Mouse (Mus musculus) midbrain, embryonic 15.5 days (tissue): ENCODE data around the gene Gad1. TPM values are rescaled to one million over a fixed set of nuclear protein-coding genes. Genes with fewer than 3 reads are reported as not detected.
A peak's percentile ranks its signal among the peaks of the same experiment; 100 is the strongest.

ENCODE experiments used
- ATAC-seq: fragments of 200-750 bp; cut with Nextera tagmentation; replicated peaks from 2 replicates; pipeline ENCODE4 v1.8.0; 2017; ENCODE audit warnings: moderate TSS enrichment
- H3K27ac ChIP-seq: fragments of 300-500 bp; sonication (generic); 2 replicates; pipeline ENCODE4 v1.5.1; 2015; ENCODE audit warnings: mild to moderate bottlenecking, inconsistent platforms
- H3K27me3 ChIP-seq: fragments of 300-500 bp; sonication (generic); replicated peaks from 2 replicates; pipeline ENCODE4 v1.6.1; 2015; ENCODE audit warnings: inconsistent platforms
- H3K36me3 ChIP-seq: fragments of 300-500 bp; sonication (generic); replicated peaks from 2 replicates; pipeline ENCODE4 v1.6.1; 2015; ENCODE audit warnings: inconsistent platforms
- H3K4me1 ChIP-seq: fragments of 300-500 bp; sonication (generic); 2 replicates; pipeline ENCODE4 v1.6.1; 2015; ENCODE audit warnings: inconsistent platforms
- H3K4me2 ChIP-seq: fragments of 300-500 bp; sonication (generic); 2 replicates; pipeline ENCODE4 v1.6.1; 2015; ENCODE audit warnings: inconsistent platforms, mild to moderate bottlenecking, moderate library complexity
- H3K4me3 ChIP-seq: fragments of 300-500 bp; sonication (generic); 2 replicates; pipeline ENCODE4 v1.5.1; 2015; ENCODE audit warnings: mild to moderate bottlenecking, inconsistent platforms
- H3K9ac ChIP-seq: fragments of 300-500 bp; sonication (generic); 2 replicates; pipeline ENCODE4 v1.6.1; 2015; ENCODE audit warnings: mild to moderate bottlenecking, inconsistent platforms
- H3K9me3 ChIP-seq: fragments of 300-500 bp; sonication (generic); 2 replicates; pipeline ENCODE4 v1.6.1; 2016; ENCODE audit warnings: inconsistent platforms
- WGBS: fragments of 180-500 bp; shearing (Covaris S2); methylation state at CpG from one replicate; pipeline ENCODE4 v1.1.7; 2015; ENCODE audit warnings: mixed read lengths; 5-methylcytosine and 5-hydroxymethylcytosine counted together
- polyA plus RNA-seq: library from polyadenylated mRNA; unstranded; fragments of >200 nt; fragmentation: Nextera tagmentation; extraction: Ambion mirVana; gene quantifications from 2 replicates; pipeline ENCODE4 v1.2.1, GENCODE M21; 2015

Gene Gad1
- polyA plus RNA-seq, 1 experiment from 2014 or later: 128 TPM

DNA sequence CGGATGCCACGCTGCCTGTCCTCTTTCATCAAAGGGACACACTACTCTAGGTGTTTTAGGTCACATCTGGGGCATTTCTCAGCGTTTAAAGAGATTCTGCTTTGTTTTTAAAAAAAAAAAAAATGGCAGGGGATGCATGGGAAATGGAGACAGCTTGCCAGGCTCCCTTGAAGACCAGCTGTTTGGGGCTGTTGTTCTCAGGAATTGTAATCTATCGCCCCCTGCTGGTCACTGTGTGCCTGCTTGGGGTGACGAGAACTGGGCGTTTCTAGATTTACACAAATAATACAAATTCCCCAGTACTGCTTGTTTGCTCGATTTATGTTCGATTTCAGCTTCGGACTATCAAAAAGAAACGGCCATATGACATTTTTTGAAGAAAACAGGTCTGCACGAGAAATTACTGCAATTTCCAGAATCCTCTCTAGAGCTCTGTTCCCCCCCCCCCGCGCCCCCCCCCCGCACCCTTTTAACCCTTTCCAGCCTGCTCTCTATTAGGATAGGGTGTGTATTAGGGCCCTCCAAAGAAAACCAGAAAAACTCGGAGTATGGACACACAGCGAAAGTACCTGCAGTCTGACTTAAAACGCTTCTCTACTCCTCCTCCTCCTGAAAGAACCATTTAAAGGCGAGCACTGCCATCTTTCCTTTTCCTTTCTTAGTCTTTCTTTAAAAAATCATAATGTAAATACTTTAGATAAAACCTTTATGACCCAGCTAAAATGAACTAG is 5.4 kb downstream of the Gad1 start:
- no peak overlapping the region for H3K9ac ChIP-seq
- 4% methylated on average over 17 of the region's 18 CpGs for WGBS
- H3K9me3 ChIP-seq: no peaks in the 10 kb centered on the region
- H3K36me3 ChIP-seq: no peaks in the 10 kb centered on the region
- peaks cover 14% of the 10 kb centered on the region for H3K4me1 ChIP-seq
- peak overlapping the region; percentile 91 for H3K27ac ChIP-seq
- peak overlapping the region; percentile 55 for H3K4me2 ChIP-seq
- ATAC-seq: peak; percentile 61; the same call in 1 of the 2 replicates
- peak overlapping the region; percentile 32 for H3K4me3 ChIP-seq
- H3K27me3 ChIP-seq: peaks cover 13% of the 10 kb centered on the region

DNA sequence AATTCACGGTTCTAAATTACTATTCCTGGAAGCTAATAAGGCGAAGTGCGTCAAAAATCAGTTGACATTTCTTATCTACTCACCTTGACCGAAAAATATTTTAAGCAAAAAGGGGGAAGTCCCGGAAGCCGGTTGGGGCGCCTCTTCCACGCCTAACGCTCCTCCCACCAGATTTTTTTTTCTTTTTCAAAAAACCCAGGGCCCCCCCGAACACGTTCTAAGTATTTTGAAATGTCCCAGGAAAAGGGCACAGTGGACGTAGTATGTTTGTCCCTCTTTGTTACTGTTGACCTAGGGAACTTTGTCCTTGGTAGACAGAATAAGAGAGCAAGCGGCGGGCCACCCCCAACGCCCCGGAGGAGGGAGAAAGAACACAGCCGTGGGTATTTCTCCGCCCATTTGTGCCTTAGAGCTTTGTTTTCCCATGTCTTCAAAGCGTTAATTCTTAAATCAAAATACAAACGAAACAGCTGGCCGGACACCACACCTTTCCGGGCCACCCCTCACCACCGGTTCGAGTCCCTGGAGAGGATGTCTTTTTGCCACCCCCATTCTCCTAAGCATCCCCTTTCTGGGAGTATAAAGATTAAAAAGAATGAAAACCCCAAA is 6.1 kb downstream of the Gad1 start:
- Histone ChIP-seq H3K36me3 (no peaks in the 10 kb centered on the region), H3K4me3 (peak overlapping the region; percentile 32), H3K9ac (0 out of 2 replicates have a peak overlapping the region, but pooled peaks have one; percentile 9), H3K27ac (peak overlapping the region; percentile 91), H3K4me1 (peaks cover 16% of the 10 kb centered on the region), H3K27me3 (peaks cover 18% of the 10 kb centered on the region), H3K9me3 (no peaks in the 10 kb centered on the region), H3K4me2 (peak overlapping the region; percentile 55)
- ATAC-seq: no peak
- WGBS: 9% methylated on average over 24 of the region's 24 CpGs

DNA sequence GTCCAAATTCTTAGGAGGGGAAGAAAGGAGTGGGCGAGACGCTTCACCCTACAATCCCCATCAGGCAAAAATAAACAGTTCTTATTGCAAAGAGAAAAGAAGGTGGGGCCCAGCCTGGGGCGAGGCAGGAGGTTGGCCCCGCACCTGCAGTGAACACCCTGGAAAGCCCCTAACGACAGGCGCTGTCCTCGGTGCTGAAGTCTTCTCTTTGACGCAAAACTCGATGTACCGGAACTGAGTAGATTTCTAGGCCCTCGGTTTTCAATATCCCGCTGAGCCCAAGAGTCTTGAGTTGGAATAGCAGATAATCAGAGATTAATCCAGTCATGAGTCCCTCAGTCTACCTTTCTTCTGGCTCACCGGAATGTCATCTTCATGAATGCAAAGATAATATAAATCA is 6.6 kb downstream of the Gad1 start:
- Histone ChIP-seq H3K4me1 (peaks cover 17% of the 10 kb centered on the region), H3K9ac (no peak overlapping the region), H3K27ac (peak overlapping the region; percentile 91), H3K4me3 (peak overlapping the region; percentile 32), H3K36me3 (no peaks in the 10 kb centered on the region), H3K4me2 (peak overlapping the region; percentile 55), H3K27me3 (peaks cover 19% of the 10 kb centered on the region), H3K9me3 (no peaks in the 10 kb centered on the region)
- WGBS: 1% methylated on average over 13 of the region's 13 CpGs
- no peak for ATAC-seq

- H3K4me1 ChIP-seq: peaks cover 24% of the 10 kb centered on the region
Observed at GRCm38 (mm10) chr2:70561077-70561795, 8.4 kb downstream of the Gad1 start.

DNA sequence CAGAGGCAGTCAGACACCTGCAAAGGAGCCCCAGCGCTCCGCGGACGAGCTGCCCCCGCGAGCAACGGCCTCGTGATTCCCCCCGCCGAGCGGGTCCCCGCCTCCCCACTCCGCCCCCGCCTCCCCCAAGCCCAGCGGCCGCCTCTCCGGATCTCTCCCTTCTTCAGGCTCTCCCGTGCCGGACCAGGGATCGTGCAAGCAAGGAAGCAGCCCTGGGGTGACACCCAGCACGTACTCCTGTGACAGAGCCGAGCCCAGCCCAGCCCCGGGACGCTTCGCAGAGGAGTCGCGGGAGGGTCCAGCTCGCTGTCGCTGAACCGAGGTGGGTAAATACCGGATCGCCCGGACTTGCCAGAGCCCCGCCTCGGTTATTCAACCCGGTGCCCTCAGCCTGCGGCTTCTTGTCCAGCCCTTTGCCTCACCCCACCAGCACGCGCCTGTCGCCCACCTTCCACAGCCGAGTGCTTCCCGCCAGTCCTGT is 9.2 kb downstream of the Gad1 start:
- ATAC-seq: peak; percentile 28
- H3K36me3 ChIP-seq: no peaks in the 10 kb centered on the region
- H3K9ac ChIP-seq: peak overlapping the region; percentile 59
- H3K4me1 ChIP-seq: peaks cover 31% of the 10 kb centered on the region
- H3K4me2 ChIP-seq: peak overlapping the region; percentile 55
- 3% methylated on average over 41 of the region's 42 CpGs for WGBS
- H3K4me3 ChIP-seq: peak overlapping the region; percentile 49
- H3K9me3 ChIP-seq: no peaks in the 10 kb centered on the region
- peaks cover 36% of the 10 kb centered on the region for H3K27me3 ChIP-seq
- H3K27ac ChIP-seq: peak overlapping the region; percentile 91

More at GRCm38 (mm10) chr2:70561077-70561795, 8.4 kb downstream of the Gad1 start:
- H3K4me2 ChIP-seq: peak overlapping the region; percentile 55
- H3K9me3 ChIP-seq: no peaks in the 10 kb centered on the region
- peak; percentile 53 for ATAC-seq
- H3K27ac ChIP-seq: peak overlapping the region; percentile 91
- H3K9ac ChIP-seq: peak overlapping the region; percentile 59
- H3K4me3 ChIP-seq: peak overlapping the region; percentile 49
- H3K27me3 ChIP-seq: peaks cover 34% of the 10 kb centered on the region
- 1% methylated on average over 29 of the region's 29 CpGs for WGBS
- H3K36me3 ChIP-seq: no peaks in the 10 kb centered on the region

DNA sequence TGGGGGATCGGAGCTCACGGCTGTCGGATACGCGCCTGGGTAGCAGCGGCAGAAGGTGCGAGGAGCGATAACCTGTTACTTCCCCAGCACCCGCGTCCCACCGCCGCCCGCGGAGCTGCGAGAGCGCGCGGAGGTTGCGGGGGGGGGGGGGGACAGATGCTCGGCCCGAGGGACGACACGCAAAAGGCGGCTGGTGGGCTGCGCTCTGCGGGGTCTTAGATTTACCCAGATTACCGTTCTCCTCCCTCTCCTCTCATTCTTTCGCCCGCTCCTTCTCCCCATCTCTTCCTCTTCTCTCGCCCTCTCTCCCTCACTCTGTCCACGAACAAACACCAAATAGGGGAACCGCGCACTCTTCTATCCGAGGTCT is 9.7 kb downstream of the Gad1 start:
- ATAC-seq: no peak
- H3K36me3 ChIP-seq: no peaks in the 10 kb centered on the region
- peak overlapping the region; percentile 59 for H3K9ac ChIP-seq
- peak overlapping the region; percentile 55 for H3K4me2 ChIP-seq
- peaks cover 36% of the 10 kb centered on the region for H3K4me1 ChIP-seq
- peaks cover 39% of the 10 kb centered on the region for H3K27me3 ChIP-seq
- peak overlapping the region; percentile 91 for H3K27ac ChIP-seq
- no peaks in the 10 kb centered on the region for H3K9me3 ChIP-seq
- peak overlapping the region; percentile 49 for H3K4me3 ChIP-seq
- under 1% methylated on average over 28 of the region's 34 CpGs for WGBS

DNA sequence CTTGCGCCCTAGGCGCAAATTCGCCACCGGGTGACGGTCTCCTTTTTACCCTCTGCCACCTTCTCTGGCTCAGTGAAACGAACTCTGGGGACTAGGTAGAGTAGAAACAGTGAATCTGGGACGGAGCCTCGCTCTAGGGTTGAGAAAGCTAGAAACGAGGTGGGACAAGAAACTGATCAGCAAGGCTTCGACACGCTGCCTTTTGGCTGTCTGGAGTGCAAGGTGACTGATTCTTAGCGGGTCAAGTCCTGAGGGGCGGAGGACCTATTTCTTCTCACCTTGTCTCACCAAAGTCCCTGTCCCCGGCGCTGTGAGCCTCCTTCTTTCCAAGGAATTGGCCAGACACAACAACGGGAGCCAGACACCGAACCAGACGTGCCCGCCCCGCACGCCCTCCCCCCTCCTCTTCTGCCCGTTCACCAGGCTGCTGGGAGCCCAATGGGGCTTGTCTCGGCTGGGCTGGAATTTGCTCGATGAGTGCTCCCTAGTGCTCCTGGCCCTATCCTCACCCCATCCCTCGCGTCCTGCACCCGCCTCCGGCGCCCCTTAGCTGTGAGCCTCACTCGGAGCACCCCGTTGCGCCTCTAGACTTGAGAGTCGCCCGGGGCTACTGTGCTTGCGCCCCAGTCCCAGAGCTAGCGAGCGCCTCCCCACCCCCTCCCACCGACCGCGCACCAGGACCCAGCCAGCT is 10.3 kb downstream of the Gad1 start:
- Histone ChIP-seq H3K9ac (peak overlapping the region; percentile 59), H3K9me3 (no peaks in the 10 kb centered on the region), H3K36me3 (no peaks in the 10 kb centered on the region), H3K4me2 (peak overlapping the region; percentile 55), H3K4me1 (peaks cover 40% of the 10 kb centered on the region), H3K27me3 (peaks cover 39% of the 10 kb centered on the region), H3K4me3 (peak overlapping the region; percentile 49), H3K27ac (peak overlapping the region; percentile 91)
- under 1% methylated on average over 40 of the region's 40 CpGs for WGBS
- no peak for ATAC-seq

DNA sequence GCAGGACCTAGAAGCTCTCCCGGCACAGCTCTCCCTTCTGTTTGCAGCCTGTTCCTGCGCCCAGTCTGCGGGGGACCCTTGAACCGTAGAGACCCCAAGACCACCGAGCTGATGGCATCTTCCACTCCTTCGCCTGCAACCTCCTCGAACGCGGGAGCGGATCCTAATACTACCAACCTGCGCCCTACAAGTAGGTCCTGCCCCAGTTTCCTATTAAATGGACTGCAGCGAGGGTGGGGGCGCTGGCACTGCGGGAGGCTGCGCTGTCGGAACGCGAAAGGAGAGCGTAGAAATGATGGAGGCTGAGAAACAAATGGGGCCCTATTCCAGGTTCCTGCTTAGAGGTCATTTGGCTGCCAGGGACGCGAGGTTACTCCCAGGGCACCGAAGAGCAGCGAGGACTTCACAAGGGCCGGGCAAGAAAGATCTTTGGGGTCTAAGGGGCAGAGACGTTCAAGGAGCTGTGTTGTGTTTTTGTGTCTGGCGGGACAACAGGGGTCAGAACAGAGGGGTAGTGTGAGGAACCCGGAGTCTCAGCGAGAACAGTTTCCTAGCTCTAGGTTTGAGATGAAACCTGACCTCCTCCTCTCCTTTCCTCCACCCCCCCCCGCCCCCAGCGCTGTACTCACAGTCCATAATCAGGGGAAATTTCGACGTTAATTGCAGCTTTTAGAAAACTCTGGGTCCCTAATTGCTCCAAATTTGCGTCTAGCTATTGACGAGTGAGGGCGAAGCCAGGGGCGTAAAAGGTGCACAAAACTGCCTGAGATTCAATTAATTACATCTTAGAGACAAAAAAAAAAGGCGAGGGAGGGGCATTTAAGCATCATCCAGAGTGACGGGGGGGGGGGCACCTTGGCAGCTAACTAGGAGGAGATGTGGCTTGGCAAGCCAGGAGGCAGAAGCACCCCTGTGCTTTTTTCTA is 11.1 kb downstream of the Gad1 start:
- WGBS: under 1% methylated on average over 38 of the region's 38 CpGs
- ATAC-seq: no peak
- H3K27me3 ChIP-seq: peaks cover 42% of the 10 kb centered on the region
- peak overlapping the region; percentile 49 for H3K4me3 ChIP-seq
- no peaks in the 10 kb centered on the region for H3K36me3 ChIP-seq
- H3K4me1 ChIP-seq: peaks cover 45% of the 10 kb centered on the region
- no peaks in the 10 kb centered on the region for H3K9me3 ChIP-seq
- peak overlapping the region; percentile 59 for H3K9ac ChIP-seq
- peak overlapping the region; percentile 91 for H3K27ac ChIP-seq
- peak overlapping the region; percentile 55 for H3K4me2 ChIP-seq

DNA sequence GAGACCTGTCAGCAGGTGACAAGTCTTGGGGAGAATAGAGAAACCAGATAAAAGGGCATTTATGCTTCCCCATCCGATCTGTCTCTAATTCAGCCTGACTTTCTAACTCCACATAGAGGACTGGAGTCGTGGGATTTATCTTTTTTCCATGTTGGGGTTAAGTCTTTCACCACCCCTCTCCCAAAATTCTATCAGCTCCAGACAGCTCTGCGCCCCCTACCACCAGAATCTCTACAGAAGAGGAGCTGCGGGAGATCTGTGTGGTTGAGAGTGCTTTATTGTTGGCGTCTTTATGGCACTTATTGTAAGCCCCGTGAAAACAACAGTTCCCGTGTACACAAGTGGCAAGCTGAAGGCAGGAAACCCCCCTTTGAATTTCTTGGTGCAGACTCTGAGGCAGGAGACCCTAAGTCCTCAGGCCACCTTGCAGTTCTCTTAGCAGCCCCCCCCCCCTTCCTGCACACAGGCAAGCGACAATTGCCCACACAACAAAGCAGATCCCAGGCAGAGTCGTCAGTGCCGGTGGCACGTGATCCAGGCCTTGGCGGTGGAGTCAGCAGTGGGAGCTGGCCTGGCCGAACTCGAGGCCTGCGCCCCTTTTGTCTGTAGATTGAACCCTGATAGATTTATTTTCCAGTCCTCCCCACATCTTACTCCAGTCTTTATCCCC is 11.9 kb downstream of the Gad1 start:
- H3K4me3 ChIP-seq: peak overlapping the region; percentile 49
- no peaks in the 10 kb centered on the region for H3K36me3 ChIP-seq
- H3K27ac ChIP-seq: peak overlapping the region; percentile 91
- WGBS: 2% methylated on average over 15 of the region's 15 CpGs
- no peaks in the 10 kb centered on the region for H3K9me3 ChIP-seq
- H3K4me2 ChIP-seq: peak overlapping the region; percentile 55
- peaks cover 49% of the 10 kb centered on the region for H3K4me1 ChIP-seq
- H3K27me3 ChIP-seq: peaks cover 46% of the 10 kb centered on the region
- peak overlapping the region; percentile 59 for H3K9ac ChIP-seq
- ATAC-seq: no peak

GRCm38 (mm10) chr2:70565651-70566602 is 13.1 kb downstream of the Gad1 start:
- peak overlapping the region; percentile 91 for H3K27ac ChIP-seq
- peaks cover 52% of the 10 kb centered on the region for H3K4me1 ChIP-seq
- H3K9me3 ChIP-seq: no peaks in the 10 kb centered on the region
- no peaks in the 10 kb centered on the region for H3K36me3 ChIP-seq
- H3K27me3 ChIP-seq: peaks cover 49% of the 10 kb centered on the region
- peak overlapping the region; percentile 55 for H3K4me2 ChIP-seq
- H3K4me3 ChIP-seq: peak overlapping the region; percentile 49
- ATAC-seq: no peak
- peak overlapping the region; percentile 59 for H3K9ac ChIP-seq
- 6% methylated on average over 30 of the region's 30 CpGs for WGBS
